Mouse (Mus musculus): ENCODE data around the gene Tyw3.
"Not testable (repeated sequence)": the region's sequence is repeated elsewhere in the genome, so short reads cannot be mapped to it uniquely, and the experiment has no call there.

The Tyw3 gene

GRCm38 (mm10) chr3:154596934-154597554 lies at the start of gene Tyw3:
TSS of gene Tyw3 (minus strand) at chr3:154597104.
- DNase-seq (ENCODE audit: low read depth, low spot score) = peak; percentile 91

- no peak for DNase-seq (ENCODE audit: low read depth, low spot score)
These were observed 36.2 kb upstream of the Tyw3 start for GRCm38 (mm10) chr3:154633091-154633490.

- DNase-seq (ENCODE audit: low read depth, low spot score) = not testable (repeated sequence)
These were observed 34.4 kb upstream of the Tyw3 start for GRCm38 (mm10) chr3:154631281-154631680.

- no peak for DNase-seq (ENCODE audit: low read depth, low spot score)
These were observed 31.4 kb upstream of the Tyw3 start for GRCm38 (mm10) chr3:154628284-154628683.

GRCm38 (mm10) chr3:154616106-154616505 lies 19.2 kb upstream of the Tyw3 start:
- DNase-seq (ENCODE audit: low read depth, low spot score) = no peak

- no peak for DNase-seq (ENCODE audit: low read depth, low spot score)
These were observed 18.4 kb upstream of the Tyw3 start for GRCm38 (mm10) chr3:154615304-154615703.

GRCm38 (mm10) chr3:154614771-154615170 lies 17.9 kb upstream of the Tyw3 start:
- no peak for DNase-seq (ENCODE audit: low read depth, low spot score)

- no peak for DNase-seq (ENCODE audit: low read depth, low spot score)
These were observed 15.0 kb upstream of the Tyw3 start for GRCm38 (mm10) chr3:154611888-154612287.

GRCm38 (mm10) chr3:154607896-154608295 lies 11.0 kb upstream of the Tyw3 start:
- DNase-seq (ENCODE audit: low read depth, low spot score) = no peak

- no peak for DNase-seq (ENCODE audit: low read depth, low spot score)
These were observed 8.0 kb upstream of the Tyw3 start for GRCm38 (mm10) chr3:154604871-154605270.

GRCm38 (mm10) chr3:154602141-154602540 lies 5.2 kb upstream of the Tyw3 start:
- DNase-seq (ENCODE audit: low read depth, low spot score) = no peak

GRCm38 (mm10) chr3:154597561-154597960 lies 657 bp upstream of the Tyw3 start:
- DNase-seq (ENCODE audit: low read depth, low spot score) = no peak

- peak; percentile 86 for DNase-seq (ENCODE audit: low read depth, low spot score)
These were observed 393 bp downstream of the Tyw3 start, which contains the start of gene Cryz for GRCm38 (mm10) chr3:154596488-154596933. TSS of gene Cryz (plus strand) at chr3:154596711.

GRCm38 (mm10) chr3:154594156-154594555 lies 2.7 kb downstream of the Tyw3 start:
- no peak for DNase-seq (ENCODE audit: low read depth, low spot score)

- no peak for DNase-seq (ENCODE audit: low read depth, low spot score)
These were observed 3.3 kb downstream of the Tyw3 start for GRCm38 (mm10) chr3:154593596-154593995.

GRCm38 (mm10) chr3:154591621-154592020 lies 5.3 kb downstream of the Tyw3 start:
- no peak for DNase-seq (ENCODE audit: low read depth, low spot score)

GRCm38 (mm10) chr3:154590971-154591370 lies 5.9 kb downstream of the Tyw3 start:
- no peak for DNase-seq (ENCODE audit: low read depth, low spot score)

GRCm38 (mm10) chr3:154584351-154584750 lies 12.6 kb downstream of the Tyw3 start:
- DNase-seq (ENCODE audit: low read depth, low spot score) = no peak

- no peak for DNase-seq (ENCODE audit: low read depth, low spot score)
These were observed 19.0 kb downstream of the Tyw3 start for GRCm38 (mm10) chr3:154577895-154578294.

GRCm38 (mm10) chr3:154573666-154574065 lies 23.2 kb downstream of the Tyw3 start:
- DNase-seq (ENCODE audit: low read depth, low spot score) = no peak

GRCm38 (mm10) chr3:154572341-154572972 lies 24.4 kb downstream of the Tyw3 start:
- peak; percentile 69 for DNase-seq (ENCODE audit: low read depth, low spot score)

- DNase-seq (ENCODE audit: low read depth, low spot score) = no peak
These were observed 26.1 kb downstream of the Tyw3 start for GRCm38 (mm10) chr3:154570786-154571185.

GRCm38 (mm10) chr3:154570029-154570575 lies 26.8 kb downstream of the Tyw3 start:
- no peak for DNase-seq (ENCODE audit: low read depth, low spot score)
